Mouse (Mus musculus) mesoderm, embryonic 11.5 days (tissue): ENCODE measurements at regions not wholly inside any gene's neighbourhood (a gene's known extent, or its start where the extent isn't known, plus 50 kb on each side); places are given as distances from the start of the nearest gene placed in this dataset.
A peak's percentile ranks its signal among the peaks of the same experiment; 100 is the strongest.

ENCODE experiments used
- DNase-seq: peaks from one replicate; pipeline ENCODE4 v3.0.0-alpha.2; 2012; ENCODE audit warnings: low read depth, low spot score

GRCm38 (mm10) chr8:90503306-90503705 lies 155.2 kb upstream of the Tox3 start:
- DNase-seq, result no peak

DNA sequence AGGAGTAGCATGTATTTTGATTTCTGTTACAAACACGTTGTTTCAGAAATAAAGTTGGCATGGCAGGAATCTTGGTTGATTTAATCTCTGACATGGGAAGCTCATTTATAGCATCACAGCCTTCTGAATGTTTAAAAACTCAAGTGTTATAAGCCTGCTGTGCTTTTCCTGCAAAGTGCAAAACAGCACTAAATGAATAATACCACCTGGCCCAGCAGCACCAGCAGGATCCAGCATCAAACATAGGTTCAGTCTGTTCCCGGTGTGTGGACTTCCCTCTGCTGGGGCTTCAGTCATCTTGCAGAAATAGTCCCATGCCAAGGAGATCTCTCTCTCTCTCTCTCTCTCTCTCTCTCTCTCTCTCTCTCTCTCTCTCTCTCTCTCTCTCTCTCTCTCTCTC lies 154.7 kb upstream of the Tox3 start:
- DNase-seq, result no peak

- DNase-seq, result no peak
Measured at GRCm38 (mm10) chr8:90499315-90499714, 151.2 kb upstream of the Tox3 start.

- peak; percentile 88 for DNase-seq
Measured at GRCm38 (mm10) chr8:90496658-90497163, 148.6 kb upstream of the Tox3 start.

- peak; percentile 66 for DNase-seq
Measured at GRCm38 (mm10) chr8:90495943-90496371, 147.8 kb upstream of the Tox3 start.

DNA sequence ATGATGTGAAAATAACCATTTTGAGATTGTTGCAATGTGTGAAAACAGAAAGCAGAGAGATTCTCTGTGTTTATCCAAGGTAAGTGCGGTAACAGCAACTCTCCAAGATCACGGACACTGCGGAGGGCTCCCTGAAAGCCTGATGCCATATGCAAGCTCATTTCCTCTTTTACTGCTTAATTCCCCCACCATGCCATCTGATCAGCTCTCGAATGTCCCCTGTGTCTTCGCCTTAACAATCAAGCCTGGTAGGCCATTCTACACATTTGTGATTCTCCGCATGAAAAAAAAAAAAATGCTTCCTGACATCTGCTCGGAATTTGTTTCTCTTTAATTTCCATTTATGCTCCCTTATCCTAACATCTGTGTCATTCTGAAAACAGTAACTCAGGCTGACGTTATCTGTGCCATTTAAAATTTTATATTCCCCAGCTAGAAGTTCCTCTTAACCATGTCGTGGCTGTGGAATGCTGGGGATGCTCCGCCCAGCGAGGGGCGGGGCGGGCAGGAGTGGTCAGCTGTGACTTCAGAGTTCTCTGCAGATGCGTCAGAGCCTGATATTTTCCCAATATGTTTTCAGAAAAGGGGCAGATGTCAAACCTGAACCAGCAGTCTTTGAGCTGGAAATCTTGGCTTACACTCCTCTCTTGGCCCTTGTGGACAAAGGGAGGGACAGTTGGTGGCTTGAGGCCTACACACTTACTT lies 144.5 kb upstream of the Tox3 start:
- no peak for DNase-seq

DNA sequence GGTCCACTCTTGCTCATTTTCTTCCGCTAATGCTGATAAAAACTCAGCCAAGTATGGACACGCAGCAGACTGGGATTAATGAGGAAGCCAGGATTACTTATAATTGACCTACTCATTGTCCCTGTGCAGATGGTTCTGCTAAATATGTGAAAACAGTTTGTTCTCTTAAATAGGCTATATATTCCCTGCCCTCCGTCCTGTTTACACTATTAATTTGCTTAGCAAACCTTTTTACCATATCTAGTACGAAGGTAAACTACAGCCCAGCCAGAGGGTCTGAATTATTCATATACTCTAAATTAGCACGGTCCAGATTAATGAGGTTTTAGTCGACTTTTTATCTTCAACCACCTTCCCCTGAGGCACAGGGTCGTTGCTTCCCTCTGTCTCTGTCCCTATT lies 143.5 kb upstream of the Tox3 start:
- no peak for DNase-seq

- DNase-seq, result no peak
Measured at GRCm38 (mm10) chr8:90490734-90491441, 142.7 kb upstream of the Tox3 start.

GRCm38 (mm10) chr8:90486556-90486955 lies 138.4 kb upstream of the Tox3 start:
- DNase-seq, result no peak

DNA sequence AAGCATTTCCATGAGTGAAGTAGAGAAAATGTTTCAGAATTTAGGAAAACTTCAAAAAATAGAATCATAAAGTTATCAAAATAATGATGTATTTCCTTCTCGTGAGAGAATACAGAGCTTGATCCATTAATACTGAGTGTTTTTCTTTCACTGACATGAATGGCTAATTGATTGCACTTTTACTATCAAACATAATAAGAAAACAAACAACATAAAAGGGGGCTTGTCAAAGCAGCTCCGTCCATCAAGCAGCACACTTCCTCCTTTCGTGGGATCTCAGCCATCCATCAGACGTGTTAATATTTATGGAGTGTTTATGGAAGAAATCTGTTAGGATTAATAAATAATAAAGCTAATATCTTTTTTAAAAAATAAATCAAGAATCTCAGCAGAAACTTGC lies 130.0 kb upstream of the Tox3 start:
- DNase-seq, result no peak

DNA sequence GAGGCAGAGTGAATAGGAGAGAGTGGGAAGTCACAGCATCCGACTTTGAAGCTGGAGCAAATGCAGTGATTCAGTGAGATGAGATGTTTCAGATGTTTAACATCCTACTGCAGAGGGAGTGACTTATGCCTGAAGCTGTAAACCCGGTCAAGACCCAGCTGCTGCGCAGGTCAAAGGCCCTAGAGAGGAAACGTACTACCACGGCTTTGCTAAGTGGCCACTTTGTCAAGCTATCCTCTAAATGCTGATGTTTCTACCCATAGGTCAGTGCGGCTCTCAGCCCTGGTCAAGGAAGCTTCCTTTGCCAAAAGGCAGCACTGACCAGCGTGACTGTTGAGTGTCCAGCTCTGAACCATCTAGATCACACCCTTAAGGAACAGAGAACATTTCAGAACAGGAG lies 125.9 kb upstream of the Tox3 start:
- no peak for DNase-seq

DNA sequence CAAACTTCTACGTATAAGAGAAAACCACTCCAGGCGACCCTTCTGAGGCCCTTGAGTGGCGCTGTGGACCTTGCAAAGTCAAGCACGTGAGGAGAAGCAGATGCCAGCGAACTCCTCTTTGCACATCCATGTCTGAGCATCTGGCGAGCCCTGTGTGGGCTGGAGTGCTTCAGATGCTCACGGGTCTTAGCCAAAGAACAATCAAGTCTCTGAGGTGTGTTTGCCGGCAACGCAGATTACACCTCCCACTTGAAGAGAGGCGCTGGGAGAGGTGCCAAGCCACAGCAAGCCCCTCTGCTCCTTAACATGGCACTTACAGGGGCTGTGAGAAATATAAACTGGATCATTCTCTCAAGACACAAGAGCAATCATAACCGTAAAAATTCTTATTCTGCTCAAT lies 122.7 kb upstream of the Tox3 start:
- DNase-seq, result no peak

DNA sequence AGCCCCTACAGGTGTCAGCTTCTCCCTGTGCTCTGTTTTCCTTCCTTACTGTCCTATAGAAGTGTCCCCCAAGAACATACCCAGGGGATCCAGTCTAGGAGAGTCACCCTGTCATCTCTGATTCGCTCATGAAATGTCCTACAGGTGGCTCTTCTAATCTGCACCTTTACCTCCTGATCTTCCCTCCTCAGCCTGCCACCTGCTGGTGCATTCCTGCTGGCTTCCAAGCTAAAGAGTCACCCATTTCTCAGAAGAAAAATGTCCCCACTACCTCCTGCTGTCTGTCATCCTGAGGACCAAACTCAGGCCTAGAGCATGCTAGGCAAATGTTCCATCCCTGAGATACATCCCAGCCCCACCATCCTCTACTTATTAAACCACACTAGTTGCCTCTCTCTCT lies 115.6 kb upstream of the Tox3 start:
- DNase-seq, result no peak

DNA sequence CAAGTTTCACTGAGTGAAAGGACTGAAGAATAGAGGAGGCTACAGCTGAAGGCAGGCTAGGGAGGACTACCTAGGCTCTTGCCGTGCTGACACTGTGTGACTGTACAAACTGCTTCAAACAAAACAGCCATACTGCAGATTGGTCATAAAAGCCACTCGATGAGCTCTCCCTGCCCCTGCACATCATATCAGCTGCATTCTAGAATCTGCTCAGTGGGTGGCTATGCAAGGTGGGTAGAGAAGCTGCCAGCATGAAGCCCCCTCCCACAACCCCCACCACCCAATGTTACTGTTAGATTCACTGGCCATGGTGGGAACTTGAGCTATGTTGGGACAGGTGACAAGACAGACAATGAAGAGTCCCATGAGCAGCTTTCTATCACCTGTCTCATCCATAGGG lies 107.2 kb upstream of the Tox3 start:
- DNase-seq, result no peak

DNA sequence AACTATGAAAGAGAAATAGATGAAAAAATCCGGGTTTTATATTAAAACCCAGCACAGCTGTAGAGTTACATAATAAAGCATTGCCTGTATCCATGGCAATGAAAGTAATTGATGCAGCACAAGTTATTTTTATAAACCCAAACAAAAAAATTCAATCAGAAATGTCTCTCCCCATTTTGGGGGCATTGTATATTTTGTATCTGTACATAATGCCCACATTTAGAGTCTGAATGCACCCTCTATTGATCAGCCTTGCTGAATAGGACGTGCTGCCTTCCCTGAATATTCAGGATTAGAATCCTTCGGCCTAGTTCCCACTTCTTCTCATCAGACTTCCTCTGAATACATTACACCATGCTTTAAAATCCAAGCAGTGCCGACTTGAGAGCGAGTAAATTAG lies 106.0 kb upstream of the Tox3 start:
- DNase-seq, result no peak

DNA sequence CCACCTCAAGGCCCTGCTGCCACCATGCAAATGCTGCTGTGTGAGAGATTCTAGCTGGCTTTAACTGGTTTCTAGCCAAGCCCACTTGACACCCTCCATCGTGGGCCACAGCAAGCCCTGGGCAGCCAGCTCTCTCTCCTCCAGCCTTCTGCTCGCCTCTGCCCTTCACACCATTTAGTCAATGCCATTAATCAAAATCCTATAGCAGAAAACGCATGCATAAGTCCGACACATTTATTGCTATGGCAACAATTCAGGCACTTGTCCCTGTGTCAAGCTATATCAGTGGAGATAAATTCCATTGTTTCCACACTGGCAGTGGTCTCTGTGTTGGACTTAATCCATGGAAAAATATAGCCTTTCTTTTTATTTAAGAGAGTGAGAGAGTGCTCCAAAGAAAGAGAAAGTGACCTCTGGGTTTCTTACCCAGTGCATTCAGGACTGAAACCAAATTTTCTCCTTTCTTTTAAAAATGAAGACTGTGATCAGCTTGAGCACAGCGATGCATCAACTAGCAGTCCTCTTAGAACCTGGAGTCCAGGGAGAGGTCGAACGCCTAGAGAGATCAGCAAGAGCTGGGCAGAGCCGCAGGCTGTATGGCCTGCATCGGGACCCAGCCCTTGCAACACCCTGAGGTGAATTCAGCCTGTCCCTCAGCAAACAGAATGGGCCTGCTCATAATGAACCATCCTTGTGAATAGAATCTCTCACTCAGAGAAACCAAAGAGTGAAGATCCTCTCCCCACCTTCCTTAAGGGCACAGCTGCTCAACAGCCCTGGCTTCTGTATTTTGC lies 93.1 kb upstream of the Tox3 start:
- peak; percentile 58 for DNase-seq

- no peak for DNase-seq
Measured at GRCm38 (mm10) chr8:90414021-90414420, 65.9 kb upstream of the Tox3 start.
